Mouse (Mus musculus) layer of hippocampus, adult 8-10 months (tissue): Measurements from ENCODE around the gene Sprr2d. TPM values are rescaled to one million over a fixed set of nuclear protein-coding genes. Genes with fewer than 3 reads are reported as not detected.

Experiments
- DNase-seq, 2 experiments: peaks; one replicate each; pipeline ENCODE4 v3.0.0; 2022; ENCODE audit warnings: low spot score in 2 of 2
- total RNA-seq, 4 experiments: library from RNA; stranded (reverse); gene quantifications; 2 replicates each; pipeline ENCODE4 v1.2.4; 2022

The Sprr2d gene
- total RNA-seq: not detected

DNA sequence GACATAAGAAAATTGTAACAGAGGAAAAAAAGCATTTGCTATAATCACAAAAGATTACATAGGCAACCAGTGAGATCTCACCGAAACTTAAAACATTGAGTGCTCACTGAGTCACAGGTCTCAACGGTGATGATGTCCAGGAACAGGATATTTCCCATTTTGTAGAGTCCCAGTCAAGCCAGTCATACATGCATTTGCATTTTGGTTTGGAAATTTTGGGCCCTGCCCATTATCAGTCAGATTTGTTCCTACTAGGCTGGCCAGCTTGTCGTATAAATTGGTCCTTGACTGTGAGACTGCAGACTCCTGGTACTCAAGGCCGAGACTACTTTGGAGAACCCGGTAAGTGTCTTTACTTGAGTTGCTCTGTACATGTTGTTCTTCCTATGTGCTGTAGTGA lies at the start of gene Sprr2d:
Sprr2d (plus strand) TSS at position 301 of the 400 bp plus-strand sequence.
- no peak for DNase-seq

DNA sequence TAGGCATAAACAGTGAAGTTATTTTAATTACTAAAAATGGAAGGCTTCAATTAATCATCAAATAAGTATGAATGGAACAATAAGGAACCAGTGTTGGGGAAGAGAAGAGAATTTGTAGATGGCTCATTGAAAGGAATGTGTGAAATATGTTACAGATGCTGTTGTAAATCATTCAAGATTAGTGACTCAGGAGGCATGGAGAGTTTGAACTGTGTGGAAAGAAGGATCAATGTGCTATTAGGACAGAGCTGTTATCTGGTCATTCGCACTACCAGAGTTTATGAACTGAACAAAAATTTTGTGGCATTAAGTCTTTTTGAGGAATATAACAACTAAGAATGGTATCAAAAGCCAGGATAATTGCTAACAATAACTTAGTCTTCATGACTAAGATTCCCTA lies 31.5 kb upstream of the Sprr2d start:
- DNase-seq: no peak

- DNase-seq: no peak
These were observed 22.6 kb upstream of the Sprr2d start, which contains the start of gene Sprr2b for GRCm38 (mm10) chr3:92316320-92316719. Sprr2b (plus strand) TSS chr3:92316620.

DNA sequence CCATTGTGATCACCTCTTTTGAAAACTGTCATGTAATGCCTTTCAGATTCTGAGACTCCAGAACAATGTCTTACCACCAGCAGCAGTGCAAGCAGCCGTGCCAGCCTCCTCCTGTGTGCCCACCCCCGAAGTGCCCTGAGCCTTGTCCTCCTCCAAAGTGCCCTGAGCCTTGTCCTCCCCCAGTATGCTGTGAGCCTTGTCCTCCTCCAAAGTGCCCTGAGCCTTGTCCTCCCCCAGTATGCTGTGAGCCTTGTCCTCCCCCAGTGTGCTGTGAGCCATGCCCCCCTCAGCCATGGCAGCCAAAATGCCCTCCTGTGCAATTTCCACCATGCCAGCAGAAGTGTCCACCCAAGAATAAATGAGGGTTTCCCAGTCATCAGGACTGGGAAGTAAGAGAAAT lies 21.6 kb upstream of the Sprr2d start:
- DNase-seq: no peak

GRCm38 (mm10) chr3:92336278-92336677 lies 2.7 kb upstream of the Sprr2d start:
- no peak for DNase-seq

DNA sequence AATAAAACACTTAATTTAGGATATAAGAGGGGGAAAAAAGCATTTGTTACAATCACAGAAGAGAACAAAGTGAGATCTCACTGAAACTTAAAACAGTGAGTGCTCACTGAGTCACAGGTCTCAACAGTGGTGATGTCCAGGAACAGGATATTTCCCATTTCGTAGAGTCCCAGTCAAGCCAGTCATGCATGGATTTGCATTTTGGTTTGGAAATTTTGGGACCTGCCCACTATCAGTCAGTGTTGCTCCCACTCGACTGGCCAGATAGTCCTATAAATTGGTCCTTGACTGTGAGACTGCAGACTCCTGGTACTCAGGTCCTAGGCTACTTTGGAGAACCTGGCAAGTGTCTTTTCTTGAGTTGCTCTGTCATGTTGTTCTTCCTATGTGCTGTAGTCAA lies 12.9 kb downstream of the Sprr2d start, which contains the start of gene Sprr2e:
Sprr2e (plus strand) TSS at position 301 of the 400 bp plus-strand sequence.
- DNase-seq: no peak

- DNase-seq: no peak
These were observed 22.7 kb downstream of the Sprr2d start for GRCm38 (mm10) chr3:92361619-92362018.

- DNase-seq: no peak
These were observed 25.9 kb downstream of the Sprr2d start, which contains the start of gene Sprr2f for GRCm38 (mm10) chr3:92364887-92365286. Sprr2f (plus strand) TSS chr3:92365187.

DNA sequence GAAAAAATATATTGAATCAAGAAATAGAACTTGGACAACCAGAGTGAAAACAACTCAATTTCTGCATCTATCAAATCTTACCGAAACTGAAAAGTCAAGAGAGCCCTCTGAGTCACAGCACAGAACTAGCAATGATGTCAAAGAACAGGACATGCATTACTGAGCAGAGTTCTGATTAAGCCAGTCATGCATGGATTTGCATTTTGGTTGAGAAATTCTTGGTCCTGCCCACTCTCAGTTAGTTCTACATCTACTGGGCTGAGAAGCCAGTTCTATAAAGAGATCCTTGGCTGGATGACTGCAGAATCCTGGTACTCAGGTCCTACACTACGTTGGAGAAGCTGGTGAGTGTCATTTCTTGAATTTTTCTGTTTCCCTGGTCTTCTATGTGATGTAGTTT lies 34.7 kb downstream of the Sprr2d start:
- no peak for DNase-seq

DNA sequence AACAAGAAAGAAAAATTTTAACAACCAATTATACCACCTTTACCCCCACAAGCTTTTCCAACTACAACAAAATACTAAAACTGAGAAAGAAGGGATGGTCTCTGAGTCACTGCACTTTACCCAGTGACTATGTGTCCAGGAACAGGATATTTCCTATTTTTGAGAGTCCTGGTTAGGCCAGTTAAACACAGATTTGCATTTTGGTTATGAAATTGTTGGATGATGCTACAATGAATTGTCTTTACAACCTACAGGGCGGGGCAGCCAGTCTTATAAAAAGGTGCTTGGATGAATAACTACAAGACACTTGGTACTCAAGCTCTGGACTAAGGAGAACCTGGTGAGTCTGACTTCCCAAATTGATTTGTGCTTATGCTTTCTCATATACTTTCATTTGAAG lies 46.4 kb downstream of the Sprr2d start, which contains the start of gene Sprr2h:
Sprr2h (plus strand) TSS at position 301 of the 400 bp plus-strand sequence.
- no peak for DNase-seq

Other genes starting within 250 kb of the Sprr2d start
- not detected for gene Prr9, start 215.2 kb upstream of the Sprr2d start, total RNA-seq
- not detected for gene Lelp1, start 196.4 kb upstream of the Sprr2d start, total RNA-seq
- gene Sprr2a1, start 123.3 kb upstream of the Sprr2d start, total RNA-seq: not detected
- not detected for gene Sprr2a2, start 123.2 kb upstream of the Sprr2d start, total RNA-seq
- gene Sprr2a3, start 53.7 kb upstream of the Sprr2d start, total RNA-seq: not detected
- not detected for gene Sprr2b, start 22.5 kb upstream of the Sprr2d start, total RNA-seq
- not detected for gene Sprr2e, start 13.0 kb downstream of the Sprr2d start, total RNA-seq
- not detected for gene Sprr2f, start 26.0 kb downstream of the Sprr2d start, total RNA-seq
- not detected for gene Sprr2h, start 46.5 kb downstream of the Sprr2d start, total RNA-seq
- not detected for gene Sprr2i, start 68.9 kb downstream of the Sprr2d start, total RNA-seq
- gene Sprr2j-ps, start 78.9 kb downstream of the Sprr2d start, total RNA-seq: not detected
- gene Gm9774, start 90.3 kb downstream of the Sprr2d start, total RNA-seq: 1 to 10 TPM; 2.3 to 7.0 (median 3.9) TPM
- gene Sprr2k, start 93.4 kb downstream of the Sprr2d start, total RNA-seq: not detected
- gene Sprr1b, start 99.6 kb downstream of the Sprr2d start, total RNA-seq: not detected
- not detected for gene Sprr3, start 119.6 kb downstream of the Sprr2d start, total RNA-seq
- not detected for gene Sprr1a, start 146.8 kb downstream of the Sprr2d start, total RNA-seq
- gene Sprr4, start 161.4 kb downstream of the Sprr2d start, total RNA-seq: not detected
- gene 2310046K23Rik, start 195.4 kb downstream of the Sprr2d start, total RNA-seq: not detected
- gene Ivl, start 234.6 kb downstream of the Sprr2d start, total RNA-seq: not detected
- not detected for gene Smcp, start 249.9 kb downstream of the Sprr2d start, total RNA-seq